Mouse (Mus musculus) lung, adult 2 months (tissue): ENCODE data around the gene Ltbp4.

Experiments
- CTCF ChIP-seq: fragments of 200-500 bp; IDR thresholded peaks from 2 replicates; pipeline ENCODE4 v1.5.1; 2011; ENCODE audit warnings: mild to moderate bottlenecking, low read length, control low read depth; ENCODE audit not compliant: insufficient read depth
- POLR2A ChIP-seq: fragments of 200-500 bp; IDR thresholded peaks from 2 replicates; pipeline ENCODE4 v1.6.1; 2011; ENCODE audit warnings: low read depth, mild to moderate bottlenecking, control low read depth, low read length, borderline replicate concordance; ENCODE audit errors: extremely low read depth

DNA sequence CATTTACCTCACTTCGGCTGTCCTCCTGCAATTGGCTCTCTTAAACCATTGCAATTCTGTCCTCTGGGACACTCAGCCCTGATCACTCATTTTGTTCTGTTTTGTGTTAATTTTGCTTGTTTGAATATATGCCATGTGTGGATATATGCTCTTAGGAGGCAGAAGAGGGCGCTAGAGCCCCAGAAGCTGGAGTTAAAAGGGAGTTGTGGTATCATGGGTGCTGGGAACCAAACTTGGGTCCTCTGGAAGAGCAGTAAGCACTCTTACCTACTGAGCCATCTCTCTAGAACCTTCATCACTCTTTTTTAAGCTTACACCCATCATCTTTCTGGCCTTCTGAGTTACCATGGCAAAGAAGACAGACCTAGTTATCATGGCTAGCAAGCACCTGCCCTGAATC is 21.7 kb upstream of the Ltbp4 start:
- TF ChIP-seq CTCF (no peak), POLR2A (no peak)
